Mouse (Mus musculus) cortical plate, adult 2 months (tissue): ENCODE data around the gene Tnrc6b.

Source experiments
- CTCF ChIP-seq: fragments of 200-500 bp; IDR thresholded peaks from 2 replicates; pipeline ENCODE4 v1.5.1; 2011; ENCODE audit warnings: mild to moderate bottlenecking, control low read depth, low read length; ENCODE audit not compliant: insufficient read depth; ENCODE audit errors: extremely low read depth
- POLR2A ChIP-seq: fragments of 200-500 bp; IDR thresholded peaks from 2 replicates; pipeline ENCODE4 v1.6.1; 2011; ENCODE audit warnings: mild to moderate bottlenecking, low read length, control low read depth; ENCODE audit not compliant: insufficient read depth; ENCODE audit errors: extremely low read depth

DNA sequence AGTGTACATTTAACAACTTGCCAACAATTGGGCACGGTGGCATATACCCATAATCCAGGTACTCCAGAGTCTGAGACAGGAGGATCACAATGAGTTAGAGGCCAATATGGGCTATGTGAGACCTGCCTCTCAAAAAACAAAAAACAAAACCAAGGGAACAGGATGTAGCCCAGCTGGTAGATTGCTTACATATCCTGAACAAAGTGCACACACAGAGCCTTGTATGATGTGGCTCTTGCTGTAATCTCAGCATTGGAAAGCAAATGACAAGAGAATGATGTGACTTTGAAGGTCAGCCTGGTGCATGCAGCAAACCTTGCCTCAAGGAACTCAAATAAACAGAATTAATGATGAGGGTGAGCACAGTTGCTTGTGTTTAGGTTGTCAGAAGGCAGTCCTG is 30.7 kb downstream of the Tnrc6b start:
- TF ChIP-seq POLR2A (no peak), CTCF (no peak)
